ENCODE assay signal across 27 mouse cellular contexts in genomic region chr7:49809562-49809961, GRCm38 (mm10). TPM values are rescaled to one million over a fixed set of nuclear protein-coding genes. Genes with fewer than 3 reads are reported as not detected.
A peak's percentile ranks its signal among the peaks of the same experiment; 100 is the strongest.
DNase-seq lines count a peak whose midpoint lies in the region; ATAC-seq lines count a peak whose summit lies in the region.
"Had no signal": no experiment of that assay in that cellular context is flagged by ENCODE, and none has a peak within 500 bp of the region (broad histone marks: within the 10 kb centered on the region; RNA-seq: fewer than 3 reads in every experiment).

No protein-coding gene starts in this region.

- peaks cover 52% of the 10 kb centered on the region for H3K36me3 ChIP-seq in kidney, embryonic 15.5 days
- peaks cover 14% of the 10 kb centered on the region; the same call in 1 of the 2 replicates for H3K36me3 ChIP-seq in kidney, embryonic 16.5 days (ENCODE audit: insufficient read depth, low read length)

- WGBS in kidney, embryonic 15.5 days: 50% methylated on average over 3 of the region's 3 CpGs
- WGBS in kidney, embryonic 16.5 days: 50% methylated on average over 3 of the region's 3 CpGs

- no peak overlapping the region for H3K4me2 ChIP-seq in kidney, embryonic 15.5 days
- H3K4me2 ChIP-seq in kidney, embryonic 16.5 days (replicated peaks; ENCODE audit: low read depth, low read length): no peak overlapping the region
- H3K4me2 ChIP-seq: embryonic facial prominence, embryonic 15.5 days; heart, embryonic 11.5 days; hindbrain, embryonic 13.5 days; intestine, embryonic 15.5 days had no signal

- no peaks in the 10 kb centered on the region for H3K27me3 ChIP-seq in kidney, embryonic 15.5 days
- no peaks in the 10 kb centered on the region for H3K27me3 ChIP-seq in kidney, embryonic 16.5 days (ENCODE audit: insufficient read depth, low read length)
- H3K27me3 ChIP-seq: CH12.LX; embryonic facial prominence, embryonic 15.5 days; hindbrain, embryonic 13.5 days; intestine, embryonic 15.5 days had no signal

- H3K4me3 ChIP-seq in kidney, embryonic 15.5 days (replicated peaks): no peak overlapping the region
- H3K4me3 ChIP-seq in kidney, embryonic 16.5 days (ENCODE audit: low read length): no peak overlapping the region
- H3K4me3 ChIP-seq: embryonic facial prominence, embryonic 15.5 days; gastrocnemius, adult 2 months; heart, adult 2 months; hindbrain, embryonic 10.5 days; hindbrain, embryonic 13.5 days; intestine, embryonic 15.5 days had no signal

- DNase-seq in heart, adult 11 months: peak; percentile 64
- DNase-seq in heart, adult 18-20 months: no peak
- DNase-seq in R1 (ENCODE audit: low read depth, low spot score): peak; percentile 20
- DNase-seq in layer of hippocampus, adult 11-12 months (ENCODE audit: low spot score): no peak
- no peak for DNase-seq in lung, postnatal 10 days
- DNase-seq: adrenal gland, adult 2 months; adrenal gland, postnatal 14 days; B cell, adult 2 months; cerebellum, adult 11 months; cerebellum, adult 8-10 months; cerebellum, postnatal 10 days; cerebellum, postnatal 36 days; embryo, embryonic 11 days; forebrain, postnatal 0 days; gastrocnemius, adult 2 months; gastrocnemius, postnatal 14 days; heart, adult 2 months had no signal

- no peaks in the 10 kb centered on the region for H3K9me3 ChIP-seq in kidney, embryonic 15.5 days (replicated peaks)
- no peaks in the 10 kb centered on the region for H3K9me3 ChIP-seq in kidney, embryonic 16.5 days (ENCODE audit: low read length)
- H3K9me3 ChIP-seq: embryonic facial prominence, embryonic 15.5 days; hindbrain, embryonic 10.5 days; hindbrain, embryonic 13.5 days; intestine, embryonic 15.5 days had no signal

- H3K4me1 ChIP-seq in kidney, embryonic 15.5 days: peaks cover 8% of the 10 kb centered on the region; the same call in 1 of the 2 replicates
- H3K4me1 ChIP-seq in kidney, embryonic 16.5 days (ENCODE audit: insufficient read depth, low read length): no peaks in the 10 kb centered on the region
- H3K4me1 ChIP-seq: embryonic facial prominence, embryonic 15.5 days; hindbrain, embryonic 10.5 days; intestine, embryonic 15.5 days had no signal

- no peak for ATAC-seq in kidney, embryonic 15.5 days (replicated peaks; ENCODE audit: low FRiP score)
- ATAC-seq in kidney, embryonic 16.5 days (ENCODE audit: low FRiP score, low TSS enrichment): no peak
- ATAC-seq: forebrain, embryonic 14.5 days; forebrain, postnatal 0 days; hindbrain, embryonic 16.5 days; intestine, embryonic 15.5 days had no signal

- no peak overlapping the region for H3K9ac ChIP-seq in kidney, embryonic 15.5 days
- no peak overlapping the region for H3K9ac ChIP-seq in kidney, embryonic 16.5 days (replicated peaks; ENCODE audit: low read length)
- H3K9ac ChIP-seq: embryonic facial prominence, embryonic 15.5 days; forebrain, postnatal 0 days; hindbrain, embryonic 13.5 days; intestine, embryonic 15.5 days had no signal

- 0 out of 2 replicates have a peak overlapping the region, but pooled peaks have one; percentile 14 for H3K27ac ChIP-seq in kidney, embryonic 15.5 days
- H3K27ac ChIP-seq in kidney, embryonic 16.5 days (ENCODE audit: low read length): no peak overlapping the region
- H3K27ac ChIP-seq: embryonic facial prominence, embryonic 15.5 days; gastrocnemius, adult 2 months; heart, adult 2 months; hindbrain, embryonic 10.5 days; hindbrain, embryonic 13.5 days; intestine, embryonic 15.5 days had no signal

RNA-seq across cellular contexts. Expression of gene Prmt3, which starts 31.4 kb away (rescaled TPM):
- total RNA-seq in heart, adult 18-20 months (2021): 10 to 100 TPM; 15.3 to 16.0 TPM
- polyA plus RNA-seq in kidney, embryonic 15.5 days (2015; fragmentation: Nextera tagmentation; extraction: Ambion mirVana): 62.5 and 65.8 TPM in 2 replicates
- 62.8 and 64.0 TPM in 2 replicates for polyA plus RNA-seq in kidney, embryonic 16.5 days (2015; fragmentation: Nextera tagmentation; extraction: Ambion mirVana)

RNA-seq across cellular contexts. Expression of gene Htatip2, which starts 50.6 kb away (rescaled TPM):
- total RNA-seq in heart, adult 18-20 months (2021): 10 to 100 TPM; 24.7 to 25.1 TPM
- polyA plus RNA-seq in kidney, embryonic 15.5 days (2015; fragmentation: Nextera tagmentation; extraction: Ambion mirVana): 8.3 and 8.6 TPM in 2 replicates
- 9.4 and 11.2 TPM in 2 replicates for polyA plus RNA-seq in kidney, embryonic 16.5 days (2015; fragmentation: Nextera tagmentation; extraction: Ambion mirVana)
- total RNA-seq: CH12.LX had no signal

Comparison
In these comparisons a context has a peak if more than half of its experiments do, and no peak if none do; other contexts are left out.
1. DNase-seq: peak in heart, adult 11 months (single experiment) and R1 (single experiment); none in heart, adult 18-20 months (0 of 2), layer of hippocampus, adult 11-12 months (single experiment) and lung, postnatal 10 days (single experiment).